Mouse (Mus musculus): Measurements from ENCODE around the gene Ankrd36. TPM values are rescaled to one million over a fixed set of nuclear protein-coding genes. Genes with fewer than 3 reads are reported as not detected.
A peak's percentile ranks its signal among the peaks of the same experiment; 100 is the strongest.

Gene Ankrd36
- polyA plus RNA-seq, 1 experiment: 0.19 TPM

DNA sequence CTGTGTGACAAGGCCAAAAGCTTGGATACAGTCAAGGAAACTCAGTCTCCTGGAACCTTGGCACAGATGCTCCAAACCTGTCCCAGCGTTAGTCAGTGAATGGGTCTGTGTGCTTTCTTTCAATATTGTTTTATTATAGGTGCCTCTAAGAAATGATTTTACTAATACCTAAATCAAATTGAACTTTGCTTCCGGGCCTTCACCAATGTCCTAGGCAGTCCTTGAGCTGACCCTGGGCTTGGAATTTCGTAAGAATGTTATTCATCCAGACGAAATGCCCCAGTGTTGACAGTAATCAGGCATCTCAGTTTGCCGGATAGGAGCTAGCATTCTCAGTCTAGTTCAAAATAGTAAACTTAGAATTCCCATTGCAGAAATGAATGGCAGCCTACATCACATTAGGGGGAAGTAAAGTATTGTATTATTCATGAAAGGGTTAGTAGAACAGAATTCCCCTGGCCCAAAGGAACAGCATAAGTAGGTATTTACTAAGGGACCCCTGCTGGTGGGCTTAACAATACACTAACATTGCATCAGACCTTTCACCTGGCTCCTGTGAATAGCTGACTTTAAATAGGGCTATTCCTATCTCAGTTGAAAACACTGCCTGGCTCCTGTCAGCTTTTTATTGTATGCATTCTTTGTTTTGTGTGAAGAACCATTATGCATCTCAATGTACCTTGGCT is 132.9 kb downstream of the Ankrd36 start:
- H3K4me1 ChIP-seq: peaks cover 27% of the 10 kb centered on the region
- no peaks in the 10 kb centered on the region for H3K9me3 ChIP-seq
- TF ChIP-seq GATA1 (IDR thresholded peaks at IDR 0.05; ENCODE audit: borderline replicate concordance, low read length): no peak
- H3K4me3 ChIP-seq (replicated peaks): no peak overlapping the region
- H3K36me3 ChIP-seq (replicated peaks; ENCODE audit: low read length): peaks cover 34% of the 10 kb centered on the region
- no peaks in the 10 kb centered on the region for H3K27me3 ChIP-seq (replicated peaks)

DNA sequence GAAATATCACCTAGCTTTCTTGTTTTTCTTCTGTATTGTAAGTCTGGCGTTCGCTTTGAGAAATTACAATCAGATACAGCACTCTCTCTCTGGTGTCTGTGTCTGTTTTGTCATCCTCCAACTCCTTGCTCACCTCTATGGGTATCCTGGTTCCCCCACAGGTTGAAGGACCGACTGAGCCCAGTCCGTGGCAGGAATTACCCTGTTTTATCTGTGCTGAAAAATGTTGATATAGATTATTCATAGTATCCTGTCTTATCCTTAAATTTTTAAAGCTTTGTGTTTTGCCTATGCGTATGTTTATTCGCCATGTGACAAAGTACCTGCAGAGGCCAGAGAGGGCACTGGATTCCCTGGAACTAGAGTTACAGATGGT is 133.5 kb downstream of the Ankrd36 start:
- H3K27me3 ChIP-seq (replicated peaks): no peaks in the 10 kb centered on the region
- no peaks in the 10 kb centered on the region for H3K9me3 ChIP-seq
- H3K36me3 ChIP-seq (replicated peaks; ENCODE audit: low read length): peaks cover 34% of the 10 kb centered on the region
- H3K4me1 ChIP-seq: peaks cover 27% of the 10 kb centered on the region
- TF ChIP-seq FLI1 (IDR thresholded peaks at IDR 0.05; ENCODE audit: low read length): no peak
- TF ChIP-seq GATA1 (IDR thresholded peaks at IDR 0.05; ENCODE audit: borderline replicate concordance, low read length): no peak
- H3K4me3 ChIP-seq (replicated peaks): no peak overlapping the region

DNA sequence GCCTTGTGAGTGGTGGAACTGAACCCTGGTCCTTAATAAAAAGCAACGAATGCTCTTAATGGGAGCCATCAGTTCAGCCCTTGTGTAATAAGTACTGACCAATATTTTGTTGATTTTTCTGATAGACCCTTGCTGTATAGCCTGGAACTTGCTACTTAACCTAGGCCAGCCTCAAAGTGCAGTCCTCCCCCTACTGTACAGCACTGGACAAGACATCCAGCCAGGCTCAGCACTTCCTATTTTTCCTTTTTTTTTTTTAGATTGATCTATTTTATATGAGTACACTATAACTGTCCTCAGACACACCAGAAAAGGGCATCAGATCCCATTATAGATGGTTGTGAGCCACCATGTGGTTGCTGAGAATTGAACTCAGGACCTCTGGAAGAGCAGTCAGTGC is 133.9 kb downstream of the Ankrd36 start:
- Histone ChIP-seq H3K36me3 (replicated peaks; ENCODE audit: low read length) (peaks cover 34% of the 10 kb centered on the region), H3K9me3 (no peaks in the 10 kb centered on the region), H3K4me3 (replicated peaks) (no peak overlapping the region), H3K4me1 (peaks cover 31% of the 10 kb centered on the region), H3K27me3 (replicated peaks) (no peaks in the 10 kb centered on the region)
- TF ChIP-seq GATA1 (IDR thresholded peaks at IDR 0.05; ENCODE audit: borderline replicate concordance, low read length): no peak

DNA sequence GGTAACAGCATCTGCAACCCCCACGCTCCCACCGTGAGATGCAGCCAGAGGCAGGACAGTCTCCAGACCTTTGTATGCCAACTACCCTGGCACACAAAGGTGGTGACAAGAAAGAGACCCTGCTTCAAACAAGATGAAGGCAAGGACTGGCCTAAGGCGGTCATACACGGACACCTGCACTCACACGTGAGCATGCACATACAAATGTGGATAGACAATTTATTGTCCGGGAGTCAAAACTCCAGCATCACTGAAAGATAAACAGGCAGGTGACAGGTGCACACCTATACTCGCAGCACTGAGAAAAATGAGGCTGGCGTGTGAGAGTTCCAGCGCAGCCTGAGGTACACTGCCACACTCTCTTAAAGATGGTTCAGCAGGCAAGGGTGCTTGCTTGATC is 136.5 kb downstream of the Ankrd36 start:
- Histone ChIP-seq H3K4me3 (replicated peaks) (peak overlapping the region; percentile 100), H3K27me3 (replicated peaks) (no peaks in the 10 kb centered on the region)
- TF ChIP-seq FLI1 (IDR thresholded peaks at IDR 0.05; ENCODE audit: low read length): no peak
- no peak for TF ChIP-seq GATA1 (IDR thresholded peaks at IDR 0.05; ENCODE audit: borderline replicate concordance, low read length)

DNA sequence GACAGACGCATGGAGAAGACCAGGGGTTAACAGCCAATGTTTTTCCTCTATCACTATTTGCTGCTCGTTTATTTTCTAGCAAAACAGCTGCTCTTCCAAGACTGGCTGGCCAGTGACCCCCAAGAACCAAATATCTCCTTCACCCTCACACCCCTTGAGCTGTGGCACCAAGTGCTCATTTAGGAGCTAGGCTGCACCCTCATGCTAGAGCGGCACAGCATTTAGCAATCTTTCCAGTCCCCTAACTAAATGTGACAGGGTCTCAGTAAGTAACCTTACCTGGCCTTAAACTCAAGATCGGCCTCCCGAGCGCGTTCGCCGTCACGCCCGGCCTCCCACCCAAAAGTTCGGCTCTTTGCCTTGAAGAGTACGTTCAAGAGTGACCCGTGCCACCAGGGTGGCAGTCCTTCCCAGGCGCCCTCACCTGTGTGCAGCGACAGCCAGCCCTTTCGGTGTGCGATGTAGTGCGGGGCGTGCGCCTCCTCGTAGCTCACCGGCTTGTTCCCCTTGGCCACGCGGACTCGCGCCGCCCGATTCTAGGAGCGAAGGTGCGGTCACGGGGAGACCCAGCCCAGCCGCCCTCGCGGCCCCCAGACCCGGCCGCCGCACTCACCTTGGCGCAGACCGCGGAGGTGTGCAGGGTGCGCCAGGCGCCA is 137.5 kb downstream of the Ankrd36 start:
- TF ChIP-seq GATA1 (IDR thresholded peaks at IDR 0.05; ENCODE audit: borderline replicate concordance, low read length) (no peak), FLI1 (IDR thresholded peaks at IDR 0.05; ENCODE audit: low read length) (no peak)
- peaks cover 36% of the 10 kb centered on the region for H3K36me3 ChIP-seq (replicated peaks; ENCODE audit: low read length)
- H3K4me3 ChIP-seq (replicated peaks): peak overlapping the region; percentile 100
- no peaks in the 10 kb centered on the region for H3K9me3 ChIP-seq
- peaks cover 45% of the 10 kb centered on the region for H3K4me1 ChIP-seq
- H3K27me3 ChIP-seq (replicated peaks): no peaks in the 10 kb centered on the region

More for the DNA sequence above, 136.5 kb downstream of the Ankrd36 start:
- H3K4me1 ChIP-seq: peaks cover 38% of the 10 kb centered on the region
- H3K9me3 ChIP-seq: no peaks in the 10 kb centered on the region
- H3K36me3 ChIP-seq (replicated peaks; ENCODE audit: low read length): peaks cover 34% of the 10 kb centered on the region

DNA sequence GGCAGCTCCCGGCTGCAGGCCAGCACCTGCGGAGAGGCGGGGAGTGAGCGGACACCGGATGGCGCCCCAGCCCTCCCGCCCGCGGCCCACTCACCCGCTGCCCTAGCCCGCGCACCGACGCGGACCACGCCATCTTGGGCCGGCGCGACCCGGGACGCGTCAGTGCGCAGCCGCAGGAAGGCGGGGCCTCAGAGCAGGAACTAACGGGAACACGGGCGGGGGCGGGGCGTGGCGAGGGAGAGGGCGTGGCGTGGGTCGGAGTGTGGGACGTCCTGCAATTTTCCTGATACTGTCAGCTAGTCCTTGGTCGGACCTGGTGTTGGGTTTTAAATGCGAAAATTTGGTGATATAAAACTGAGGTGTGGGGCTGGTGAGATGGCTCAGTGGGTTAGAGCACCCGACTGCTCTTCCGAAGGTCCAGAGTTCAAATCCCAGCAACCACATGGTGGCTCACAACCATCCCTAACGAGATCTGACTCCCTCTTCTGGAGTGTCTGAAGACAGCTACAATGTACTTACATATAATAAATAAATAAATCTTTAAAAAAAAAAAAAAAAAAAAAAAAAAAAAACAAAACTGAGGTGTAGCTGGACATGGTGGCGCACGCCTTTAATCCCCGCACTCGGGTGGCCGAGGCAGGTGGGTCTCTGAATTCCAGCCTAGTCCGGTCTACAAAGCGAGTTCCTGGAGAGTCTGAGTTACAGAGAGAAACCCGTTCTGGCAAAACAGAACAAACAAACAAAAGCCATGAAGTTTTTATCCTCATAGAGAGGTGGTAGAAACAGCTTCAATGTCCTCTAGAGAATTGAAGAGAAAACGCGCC is 138.3 kb downstream of the Ankrd36 start:
- Histone ChIP-seq H3K27me3 (replicated peaks) (no peaks in the 10 kb centered on the region), H3K9me3 (no peaks in the 10 kb centered on the region), H3K36me3 (replicated peaks; ENCODE audit: low read length) (peaks cover 37% of the 10 kb centered on the region), H3K4me3 (replicated peaks) (peak overlapping the region; percentile 100), H3K4me1 (peaks cover 52% of the 10 kb centered on the region)
- TF ChIP-seq GATA1 (IDR thresholded peaks at IDR 0.05; ENCODE audit: borderline replicate concordance, low read length) (no peak), FLI1 (IDR thresholded peaks at IDR 0.05; ENCODE audit: low read length) (no peak)

DNA sequence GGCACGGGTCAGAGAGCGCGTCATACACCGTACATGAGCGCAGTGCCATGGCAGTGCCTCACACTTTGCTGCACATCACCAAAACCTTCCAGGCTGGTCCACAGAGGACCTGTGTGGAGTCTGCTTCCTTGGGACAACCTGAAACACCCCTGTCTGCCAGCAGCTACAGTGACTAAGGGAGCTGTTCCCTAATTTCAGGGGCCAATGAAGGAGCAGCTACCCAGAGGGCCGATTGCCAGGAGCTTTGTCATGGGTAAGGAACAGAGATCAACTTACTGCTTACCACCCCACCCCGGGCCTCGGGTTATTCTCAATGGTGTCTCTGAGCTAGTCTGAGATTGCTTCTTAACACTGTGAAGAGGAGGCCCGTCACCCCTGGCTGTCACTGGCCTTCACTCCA is 145.7 kb downstream of the Ankrd36 start:
- Histone ChIP-seq H3K9me3 (no peaks in the 10 kb centered on the region), H3K27me3 (replicated peaks) (no peaks in the 10 kb centered on the region), H3K4me1 (peaks cover 74% of the 10 kb centered on the region), H3K4me3 (replicated peaks) (peak overlapping the region; percentile 85), H3K36me3 (replicated peaks; ENCODE audit: low read length) (peaks cover 66% of the 10 kb centered on the region)
- no peak for TF ChIP-seq GATA1 (IDR thresholded peaks at IDR 0.05; ENCODE audit: borderline replicate concordance, low read length)
- no peak for TF ChIP-seq FLI1 (IDR thresholded peaks at IDR 0.05; ENCODE audit: low read length)

DNA sequence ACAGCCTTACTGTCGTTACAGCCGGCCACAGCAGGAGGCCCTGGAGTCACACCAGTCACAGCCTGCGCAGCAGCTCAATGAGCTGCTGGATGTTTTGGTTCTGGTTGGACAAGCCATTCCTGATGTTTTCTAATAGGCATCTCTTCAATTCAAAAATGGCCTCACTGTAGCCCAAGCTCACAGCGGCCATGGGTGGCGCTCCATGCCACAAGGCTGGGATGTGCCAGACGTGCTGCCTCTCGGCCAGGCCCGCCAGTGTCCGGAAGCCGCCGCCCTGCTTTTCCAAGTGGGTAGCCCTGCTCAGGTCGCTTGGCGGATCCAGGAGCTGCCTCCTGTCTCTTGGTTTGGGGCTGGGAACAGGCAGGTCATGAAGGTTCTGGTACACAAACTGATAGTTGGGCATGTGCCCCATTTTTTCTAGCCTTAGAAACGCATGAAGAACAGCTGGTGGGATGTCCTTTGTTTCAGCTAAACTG is 146.2 kb downstream of the Ankrd36 start, which contains the start of gene Mrps24:
Gene Mrps24 (minus strand): TSS at position 51 of the 476 bp plus-strand sequence.
- no peaks in the 10 kb centered on the region for H3K9me3 ChIP-seq
- peaks cover 70% of the 10 kb centered on the region for H3K36me3 ChIP-seq (replicated peaks; ENCODE audit: low read length)
- no peaks in the 10 kb centered on the region for H3K27me3 ChIP-seq (replicated peaks)
- peaks cover 70% of the 10 kb centered on the region for H3K4me1 ChIP-seq
- no peak for TF ChIP-seq FLI1 (IDR thresholded peaks at IDR 0.05; ENCODE audit: low read length)
- no peak for TF ChIP-seq GATA1 (IDR thresholded peaks at IDR 0.05; ENCODE audit: borderline replicate concordance, low read length)
- H3K4me3 ChIP-seq (replicated peaks): peak within 1 kb of the TSS; percentile 85

DNA sequence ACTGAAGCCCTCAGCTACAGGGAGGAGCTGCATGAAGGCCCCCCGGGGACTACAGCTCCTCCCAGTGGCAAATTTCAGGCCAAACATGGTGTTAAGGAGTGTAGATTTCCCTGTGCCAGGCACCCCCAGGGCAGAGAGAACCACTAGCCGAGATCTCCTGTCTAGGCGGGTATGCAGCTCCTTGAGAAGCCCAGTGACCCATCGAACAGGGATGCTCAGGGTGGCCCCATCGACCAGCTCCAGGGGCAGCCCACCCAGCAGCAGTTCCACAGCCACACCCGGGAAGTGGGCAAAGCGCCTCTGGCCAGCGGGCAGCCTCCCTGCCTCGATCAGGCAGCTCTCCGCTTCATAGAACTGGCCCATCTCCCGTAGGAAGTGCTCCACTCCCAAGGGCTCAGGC is 146.8 kb downstream of the Ankrd36 start:
- no peak overlapping the region for H3K4me3 ChIP-seq (replicated peaks)
- no peaks in the 10 kb centered on the region for H3K9me3 ChIP-seq
- H3K4me1 ChIP-seq: peaks cover 70% of the 10 kb centered on the region
- H3K27me3 ChIP-seq (replicated peaks): no peaks in the 10 kb centered on the region
- no peak for TF ChIP-seq GATA1 (IDR thresholded peaks at IDR 0.05; ENCODE audit: borderline replicate concordance, low read length)
- no peak for TF ChIP-seq FLI1 (IDR thresholded peaks at IDR 0.05; ENCODE audit: low read length)
- peaks cover 75% of the 10 kb centered on the region for H3K36me3 ChIP-seq (replicated peaks; ENCODE audit: low read length)
